Mouse (Mus musculus): ENCODE measurements around the gene Maml3. TPM values are rescaled to one million over a fixed set of nuclear protein-coding genes. Genes with fewer than 3 reads are reported as not detected.

Gene Maml3
- polyA plus RNA-seq, 1 experiment from 2014 or later = 3.6 TPM

- Histone ChIP-seq H3K9me3 (ENCODE audit: control insufficient read depth, low read length) (no peaks in the 10 kb centered on the region), H3K4me3 (ENCODE audit: low read length) (no peak overlapping the region), H3K9ac (ENCODE audit: low read depth, low read length) (no peak overlapping the region; the same call in 1 of the 2 replicates), H3K27ac (ENCODE audit: low read length) (peak overlapping the region; percentile 35), H3K4me1 (ENCODE audit: control insufficient read depth, insufficient read depth, low read length) (peaks cover 12% of the 10 kb centered on the region), H3K27me3 (replicated peaks; ENCODE audit: control insufficient read depth, insufficient read depth, low read length) (no peaks in the 10 kb centered on the region), H3K36me3 (ENCODE audit: control insufficient read depth, insufficient read depth, low read length) (no peaks in the 10 kb centered on the region), H3K4me2 (ENCODE audit: low read depth, low read length) (peak overlapping the region; percentile 22; the same call in 1 of the 2 replicates)
- ATAC-seq = peak; percentile 91
- WGBS = 21% methylated on average over 3 of the region's 3 CpGs
These were observed 387.4 kb downstream of the Maml3 start for GRCm38 (mm10) chr3:51717455-51717854.

DNA sequence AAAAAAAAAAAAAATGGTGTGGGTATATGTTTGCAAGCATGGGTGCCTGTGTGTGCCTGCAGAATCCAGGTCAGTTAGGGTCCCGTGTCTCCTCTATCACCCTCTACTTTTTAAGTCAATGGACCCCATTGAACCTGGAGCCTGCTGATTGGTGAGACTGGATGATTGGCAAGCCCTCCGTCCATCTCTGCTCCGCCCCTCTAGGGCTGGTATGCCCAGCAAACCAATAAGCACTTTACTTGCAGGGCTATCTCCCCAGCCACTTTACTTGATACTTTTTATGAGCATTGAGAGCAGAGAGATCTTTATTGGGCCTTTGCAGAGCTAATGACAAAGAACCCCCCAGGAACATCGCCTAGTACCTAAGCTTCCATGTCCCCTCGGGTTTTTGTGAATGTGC lies 390.4 kb downstream of the Maml3 start:
- ATAC-seq = no peak
- no peaks in the 10 kb centered on the region for H3K27me3 ChIP-seq (replicated peaks; ENCODE audit: control insufficient read depth, insufficient read depth, low read length)
- H3K9ac ChIP-seq (ENCODE audit: low read depth, low read length) = no peak overlapping the region
- 83% methylated on average over 5 of the region's 5 CpGs for whole genome bisulfite sequencing
- H3K27ac ChIP-seq (ENCODE audit: low read length) = no peak overlapping the region
- no peaks in the 10 kb centered on the region for H3K36me3 ChIP-seq (ENCODE audit: control insufficient read depth, insufficient read depth, low read length)
- H3K9me3 ChIP-seq (ENCODE audit: control insufficient read depth, low read length) = no peaks in the 10 kb centered on the region
- no peak overlapping the region for H3K4me2 ChIP-seq (ENCODE audit: low read depth, low read length)
- no peak overlapping the region for H3K4me3 ChIP-seq (ENCODE audit: low read length)
- peaks cover 14% of the 10 kb centered on the region for H3K4me1 ChIP-seq (ENCODE audit: control insufficient read depth, insufficient read depth, low read length)

DNA sequence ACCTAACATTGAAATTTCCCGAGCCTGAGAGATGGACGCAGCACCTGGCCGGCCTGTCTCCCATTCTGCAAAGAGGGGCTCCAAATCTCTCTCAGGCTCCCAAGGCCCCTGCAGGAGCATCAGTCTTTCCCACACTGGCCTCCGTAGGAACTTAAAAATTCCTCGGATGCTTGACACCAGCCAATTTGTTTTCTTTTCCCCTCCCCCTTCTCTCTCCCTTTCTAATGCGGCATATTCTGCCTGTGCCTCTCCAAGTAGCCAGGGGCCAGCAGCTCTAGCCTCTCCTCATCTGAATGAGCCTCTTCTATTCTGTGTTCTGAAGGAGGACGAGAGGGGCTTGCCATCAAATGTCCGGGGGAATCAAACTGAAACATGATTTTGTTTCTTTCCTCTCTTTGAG lies 391.6 kb downstream of the Maml3 start:
- H3K27ac ChIP-seq (ENCODE audit: low read length) = no peak overlapping the region
- no peak overlapping the region for H3K4me2 ChIP-seq (ENCODE audit: low read depth, low read length)
- H3K27me3 ChIP-seq (replicated peaks; ENCODE audit: control insufficient read depth, insufficient read depth, low read length) = no peaks in the 10 kb centered on the region
- peaks cover 14% of the 10 kb centered on the region for H3K4me1 ChIP-seq (ENCODE audit: control insufficient read depth, insufficient read depth, low read length)
- ATAC-seq = no peak
- 32% methylated on average over 8 of the region's 8 CpGs for whole genome bisulfite sequencing
- H3K9me3 ChIP-seq (ENCODE audit: control insufficient read depth, low read length) = no peaks in the 10 kb centered on the region
- no peaks in the 10 kb centered on the region for H3K36me3 ChIP-seq (ENCODE audit: control insufficient read depth, insufficient read depth, low read length)
- no peak overlapping the region for H3K4me3 ChIP-seq (ENCODE audit: low read length)
- H3K9ac ChIP-seq (ENCODE audit: low read depth, low read length) = no peak overlapping the region

DNA sequence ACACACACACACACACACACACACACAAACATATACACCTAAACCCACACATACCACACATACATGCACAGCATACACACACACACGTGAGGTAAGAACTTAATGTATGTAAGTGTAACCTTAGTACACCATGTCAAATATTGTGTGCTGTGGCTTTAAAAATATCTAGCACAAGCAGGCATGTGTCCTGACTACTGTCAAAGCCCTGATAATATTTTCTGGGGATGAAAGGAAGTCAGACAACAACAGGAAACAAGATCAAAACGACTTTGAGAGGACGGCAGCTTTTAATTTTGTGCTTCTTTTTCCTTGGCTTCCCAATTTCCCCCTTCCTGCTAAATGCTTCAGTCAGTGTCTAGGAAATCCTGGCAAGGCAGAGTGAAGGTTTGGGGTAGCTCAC lies 392.5 kb downstream of the Maml3 start:
- Histone ChIP-seq H3K27ac (ENCODE audit: low read length) (no peak overlapping the region), H3K4me2 (ENCODE audit: low read depth, low read length) (no peak overlapping the region)
- WGBS = 33% methylated on average over 3 of the region's 3 CpGs

GRCm38 (mm10) chr3:51708746-51709411 lies 396.0 kb downstream of the Maml3 start:
- 48% methylated on average over 21 of the region's 21 CpGs for WGBS
- H3K4me1 ChIP-seq (ENCODE audit: control insufficient read depth, insufficient read depth, low read length) = peaks cover 4% of the 10 kb centered on the region; the same call in 1 of the 2 replicates
- H3K36me3 ChIP-seq (ENCODE audit: control insufficient read depth, insufficient read depth, low read length) = no peaks in the 10 kb centered on the region
- H3K4me2 ChIP-seq (ENCODE audit: low read depth, low read length) = peak overlapping the region; percentile 30
- peak overlapping the region; percentile 17 for H3K4me3 ChIP-seq (ENCODE audit: low read length)
- peak; percentile 92 for ATAC-seq
- H3K9ac ChIP-seq (ENCODE audit: low read depth, low read length) = peak overlapping the region; percentile 21; the same call in 1 of the 2 replicates
- H3K9me3 ChIP-seq (ENCODE audit: control insufficient read depth, low read length) = no peaks in the 10 kb centered on the region
- H3K27ac ChIP-seq (ENCODE audit: low read length) = peak overlapping the region; percentile 81
- no peaks in the 10 kb centered on the region for H3K27me3 ChIP-seq (replicated peaks; ENCODE audit: control insufficient read depth, insufficient read depth, low read length)

More for the DNA sequence above, 392.5 kb downstream of the Maml3 start:
- no peaks in the 10 kb centered on the region for H3K36me3 ChIP-seq (ENCODE audit: control insufficient read depth, insufficient read depth, low read length)
- no peak overlapping the region for H3K9ac ChIP-seq (ENCODE audit: low read depth, low read length)
- H3K4me3 ChIP-seq (ENCODE audit: low read length) = no peak overlapping the region
- H3K9me3 ChIP-seq (ENCODE audit: control insufficient read depth, low read length) = no peaks in the 10 kb centered on the region
- peaks cover 9% of the 10 kb centered on the region for H3K4me1 ChIP-seq (ENCODE audit: control insufficient read depth, insufficient read depth, low read length)
- ATAC-seq = no peak
- no peaks in the 10 kb centered on the region for H3K27me3 ChIP-seq (replicated peaks; ENCODE audit: control insufficient read depth, insufficient read depth, low read length)

DNA sequence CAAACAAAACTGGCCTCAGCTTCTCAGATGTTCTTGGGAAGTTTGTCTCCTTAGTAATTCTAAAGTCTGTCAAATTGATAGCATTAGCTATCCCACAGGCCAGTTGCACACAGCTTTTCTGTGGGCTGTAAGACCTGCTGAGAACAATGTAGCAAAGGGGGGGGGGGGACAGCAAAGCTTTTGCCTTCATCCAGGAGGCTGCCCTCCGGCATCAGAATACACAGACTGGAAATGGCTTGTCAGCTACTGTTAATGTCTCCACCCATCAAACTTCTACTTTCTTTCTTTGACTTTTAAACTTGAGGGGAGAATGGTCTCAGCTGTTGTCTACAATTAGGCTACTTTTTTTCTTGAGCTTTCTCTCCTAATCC lies 396.5 kb downstream of the Maml3 start:
- peaks cover 4% of the 10 kb centered on the region; the same call in 1 of the 2 replicates for H3K4me1 ChIP-seq (ENCODE audit: control insufficient read depth, insufficient read depth, low read length)
- WGBS = 57% methylated on average over 1 of the region's 1 CpGs
- H3K4me3 ChIP-seq (ENCODE audit: low read length) = no peak overlapping the region
- H3K9me3 ChIP-seq (ENCODE audit: control insufficient read depth, low read length) = no peaks in the 10 kb centered on the region
- H3K27me3 ChIP-seq (replicated peaks; ENCODE audit: control insufficient read depth, insufficient read depth, low read length) = no peaks in the 10 kb centered on the region
- H3K36me3 ChIP-seq (ENCODE audit: control insufficient read depth, insufficient read depth, low read length) = no peaks in the 10 kb centered on the region
- peak; percentile 29 for ATAC-seq
- H3K4me2 ChIP-seq (ENCODE audit: low read depth, low read length) = 0 out of 2 replicates have a peak overlapping the region, but pooled peaks have one; percentile 30
- H3K27ac ChIP-seq (ENCODE audit: low read length) = peak overlapping the region; percentile 81
- no peak overlapping the region for H3K9ac ChIP-seq (ENCODE audit: low read depth, low read length)

GRCm38 (mm10) chr3:51705220-51705619 lies 399.7 kb downstream of the Maml3 start:
- Histone ChIP-seq H3K27me3 (replicated peaks; ENCODE audit: control insufficient read depth, insufficient read depth, low read length) (no peaks in the 10 kb centered on the region), H3K4me2 (ENCODE audit: low read depth, low read length) (no peak overlapping the region), H3K4me1 (ENCODE audit: control insufficient read depth, insufficient read depth, low read length) (peaks cover 21% of the 10 kb centered on the region), H3K9me3 (ENCODE audit: control insufficient read depth, low read length) (no peaks in the 10 kb centered on the region), H3K27ac (ENCODE audit: low read length) (no peak overlapping the region), H3K36me3 (ENCODE audit: control insufficient read depth, insufficient read depth, low read length) (no peaks in the 10 kb centered on the region), H3K9ac (ENCODE audit: low read depth, low read length) (no peak overlapping the region), H3K4me3 (ENCODE audit: low read length) (no peak overlapping the region)
- 87% methylated on average over 7 of the region's 7 CpGs for WGBS
- ATAC-seq = no peak

- 88% methylated on average over 8 of the region's 8 CpGs for WGBS
- Histone ChIP-seq H3K4me3 (ENCODE audit: low read length) (no peak overlapping the region), H3K9ac (ENCODE audit: low read depth, low read length) (no peak overlapping the region), H3K27me3 (replicated peaks; ENCODE audit: control insufficient read depth, insufficient read depth, low read length) (no peaks in the 10 kb centered on the region), H3K9me3 (ENCODE audit: control insufficient read depth, low read length) (no peaks in the 10 kb centered on the region), H3K36me3 (ENCODE audit: control insufficient read depth, insufficient read depth, low read length) (no peaks in the 10 kb centered on the region), H3K4me2 (ENCODE audit: low read depth, low read length) (no peak overlapping the region), H3K27ac (ENCODE audit: low read length) (no peak overlapping the region), H3K4me1 (ENCODE audit: control insufficient read depth, insufficient read depth, low read length) (peaks cover 22% of the 10 kb centered on the region)
- ATAC-seq = no peak
These were observed 401.4 kb downstream of the Maml3 start for GRCm38 (mm10) chr3:51703478-51703877.

- H3K4me1 ChIP-seq (ENCODE audit: control insufficient read depth, insufficient read depth, low read length) = peaks cover 22% of the 10 kb centered on the region
- no peak overlapping the region for H3K4me3 ChIP-seq (ENCODE audit: low read length)
- H3K9me3 ChIP-seq (ENCODE audit: control insufficient read depth, low read length) = no peaks in the 10 kb centered on the region
- ATAC-seq = no peak
- 78% methylated on average over 8 of the region's 8 CpGs for WGBS
- no peaks in the 10 kb centered on the region for H3K27me3 ChIP-seq (replicated peaks; ENCODE audit: control insufficient read depth, insufficient read depth, low read length)
- H3K27ac ChIP-seq (ENCODE audit: low read length) = peak overlapping the region; percentile 4; the same call in 1 of the 2 replicates
- no peak overlapping the region for H3K4me2 ChIP-seq (ENCODE audit: low read depth, low read length)
- H3K9ac ChIP-seq (ENCODE audit: low read depth, low read length) = no peak overlapping the region
- H3K36me3 ChIP-seq (ENCODE audit: control insufficient read depth, insufficient read depth, low read length) = no peaks in the 10 kb centered on the region
These were observed 402.1 kb downstream of the Maml3 start for GRCm38 (mm10) chr3:51702701-51703286.

Data from intestine, embryonic 16.5 days (tissue).